Mouse (Mus musculus) liver, postnatal 0 days (tissue): ENCODE measurements around the gene Ugt1a6a.

Source experiments
- CTCF ChIP-seq: sonication (generic); IDR thresholded peaks from 2 replicates; pipeline ENCODE4 v1.5.1; 2016; ENCODE audit warnings: antibody characterized with exemption, low read depth
- EP300 ChIP-seq: IDR thresholded peaks from 2 replicates; pipeline ENCODE4 v1.6.1; 2016; ENCODE audit warnings: antibody characterized with exemption, low read depth, mild to moderate bottlenecking

- no peak for TF ChIP-seq CTCF
- TF ChIP-seq EP300, result no peak
Measured at GRCm38 (mm10) chr1:88253106-88253505, 118.5 kb downstream of the Ugt1a6a start.
